Mouse (Mus musculus) layer of hippocampus, postnatal 10 days (tissue): ENCODE results near the gene Slc12a8. TPM values are rescaled to one million over a fixed set of nuclear protein-coding genes. Genes with fewer than 3 reads are reported as not detected.

Source experiments
- DNase-seq, 2 experiments: peaks; one replicate each; pipeline ENCODE4 v3.0.0; 2021; ENCODE audit warnings: low spot score in 2 of 2
- total RNA-seq, 2 experiments: library from RNA; stranded (reverse); gene quantifications; 2 replicates each; pipeline ENCODE4 v1.2.3; 2021

Gene Slc12a8
- total RNA-seq, 2 experiments from 2014 or later = 1.2 to 1.6 TPM

- no peak for DNase-seq
Observed at GRCm38 (mm10) chr16:33672188-33672587, 155.1 kb downstream of the Slc12a8 start.

- no peak for DNase-seq
Observed at GRCm38 (mm10) chr16:33672643-33673042, 155.5 kb downstream of the Slc12a8 start.

- DNase-seq = no peak
Observed at GRCm38 (mm10) chr16:33673530-33674109, 156.5 kb downstream of the Slc12a8 start.

GRCm38 (mm10) chr16:33675151-33675847, 158.2 kb downstream of the Slc12a8 start:
- no peak for DNase-seq

- DNase-seq = no peak
Observed at GRCm38 (mm10) chr16:33675848-33676184, 158.7 kb downstream of the Slc12a8 start.

- no peak for DNase-seq
Observed at GRCm38 (mm10) chr16:33676347-33677312, 159.5 kb downstream of the Slc12a8 start.

- no peak for DNase-seq
Observed at GRCm38 (mm10) chr16:33677313-33677690, 160.2 kb downstream of the Slc12a8 start.

GRCm38 (mm10) chr16:33677901-33678300, 160.8 kb downstream of the Slc12a8 start:
- no peak for DNase-seq

- no peak for DNase-seq
Observed at GRCm38 (mm10) chr16:33680271-33680670, 163.1 kb downstream of the Slc12a8 start.

GRCm38 (mm10) chr16:33680816-33681215, 163.7 kb downstream of the Slc12a8 start:
- no peak for DNase-seq

- no peak for DNase-seq
Observed at GRCm38 (mm10) chr16:33681661-33682060, 164.5 kb downstream of the Slc12a8 start.

GRCm38 (mm10) chr16:33682651-33683050, 165.5 kb downstream of the Slc12a8 start:
- no peak for DNase-seq

- DNase-seq = no peak
Observed at GRCm38 (mm10) chr16:33683206-33684161, 166.4 kb downstream of the Slc12a8 start.

GRCm38 (mm10) chr16:33684162-33684702, 167.1 kb downstream of the Slc12a8 start, which contains the start of gene Heg1:
Gene Heg1 (plus strand): TSS chr16:33684370.
- peak; percentile 59 to 72 for DNase-seq

GRCm38 (mm10) chr16:33684703-33685701, 167.9 kb downstream of the Slc12a8 start:
- DNase-seq = peak in 1 of 2 experiments; percentile 30

- no peak for DNase-seq
Observed at GRCm38 (mm10) chr16:33686056-33686455, 168.9 kb downstream of the Slc12a8 start.

GRCm38 (mm10) chr16:33687724-33688123, 170.6 kb downstream of the Slc12a8 start:
- DNase-seq = no peak

GRCm38 (mm10) chr16:33690975-33691747, 174.0 kb downstream of the Slc12a8 start:
- DNase-seq = no peak
